Mouse (Mus musculus) limb, embryonic 10.5 days (tissue): Measurements from ENCODE around the gene Cat. TPM values are rescaled to one million over a fixed set of nuclear protein-coding genes. Genes with fewer than 3 reads are reported as not detected.

Experiments
- DNase-seq: peaks from one replicate; pipeline ENCODE4 v3.0.0-alpha.2; 2017; ENCODE audit warnings: low spot score
- H3K27ac ChIP-seq: fragments of 300-500 bp; sonication (generic); 2 replicates; pipeline ENCODE4 v1.5.1; 2016; ENCODE audit warnings: mild to moderate bottlenecking
- H3K27me3 ChIP-seq: fragments of 300-500 bp; sonication (generic); 2 replicates; pipeline ENCODE4 v1.6.1; 2016; ENCODE audit warnings: low read depth, mild to moderate bottlenecking; ENCODE audit not compliant: poor library complexity, severe bottlenecking
- H3K36me3 ChIP-seq: fragments of 300-500 bp; sonication (generic); 2 replicates; pipeline ENCODE4 v1.6.1; 2016; ENCODE audit warnings: mild to moderate bottlenecking, moderate library complexity
- H3K4me1 ChIP-seq: fragments of 300-500 bp; sonication (generic); 2 replicates; pipeline ENCODE4 v1.6.1; 2016
- H3K4me3 ChIP-seq: fragments of 300-500 bp; sonication (generic); 2 replicates; pipeline ENCODE4 v1.5.1; 2016; ENCODE audit warnings: mild to moderate bottlenecking, moderate library complexity
- H3K9me3 ChIP-seq: fragments of 300-500 bp; sonication (generic); replicated peaks from 2 replicates; pipeline ENCODE4 v1.6.1; 2016; ENCODE audit warnings: mild to moderate bottlenecking
- WGBS: fragments of 180-500 bp; shearing (Covaris S2); methylation state at CpG from one replicate; pipeline ENCODE4 v1.1.7; 2016; 5-methylcytosine and 5-hydroxymethylcytosine counted together
- polyA plus RNA-seq: library from polyadenylated mRNA; unstranded; fragments of >200 nt; fragmentation: Nextera tagmentation; extraction: Ambion mirVana; gene quantifications from 2 replicates; pipeline ENCODE4 v1.2.1, GENCODE M21; 2016

The Cat gene
- polyA plus RNA-seq, 1 experiment from 2014 or later: 94.7 TPM

DNA sequence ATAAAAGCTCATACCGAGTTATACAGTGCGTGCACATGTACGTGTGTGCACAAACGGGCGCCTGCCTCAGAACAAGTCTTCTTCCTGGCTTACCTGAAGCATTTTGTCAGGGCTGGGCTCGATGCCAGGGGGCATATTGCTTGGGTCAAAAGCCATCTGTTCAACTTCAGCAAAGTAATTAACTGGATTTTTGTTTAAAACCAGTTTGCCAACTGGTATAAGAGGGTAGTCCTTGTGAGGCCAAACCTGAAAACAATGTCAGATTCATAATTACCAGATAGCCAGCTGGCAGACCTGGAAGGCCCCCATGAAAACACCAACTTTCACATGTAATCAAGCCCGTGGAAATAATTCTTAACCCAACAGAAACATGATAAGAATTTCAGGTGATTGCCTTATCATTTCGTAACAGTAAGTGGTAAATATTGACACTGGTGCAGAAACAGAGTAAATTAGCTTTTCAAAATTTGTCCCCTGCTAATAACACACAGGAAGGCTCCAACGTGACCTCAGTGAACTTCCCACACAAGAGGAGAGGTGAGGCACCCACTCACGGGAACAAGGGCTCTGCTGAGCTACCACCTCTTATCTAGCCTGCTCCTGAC is 17.9 kb downstream of the Cat start:
- 86% methylated on average over 10 of the region's 10 CpGs for WGBS
- Histone ChIP-seq H3K9me3 (no peaks in the 10 kb centered on the region), H3K27ac (no peak overlapping the region), H3K36me3 (peaks cover 84% of the 10 kb centered on the region), H3K27me3 (no peaks in the 10 kb centered on the region), H3K4me1 (peaks cover 7% of the 10 kb centered on the region), H3K4me3 (no peak overlapping the region)
- no peak for DNase-seq

DNA sequence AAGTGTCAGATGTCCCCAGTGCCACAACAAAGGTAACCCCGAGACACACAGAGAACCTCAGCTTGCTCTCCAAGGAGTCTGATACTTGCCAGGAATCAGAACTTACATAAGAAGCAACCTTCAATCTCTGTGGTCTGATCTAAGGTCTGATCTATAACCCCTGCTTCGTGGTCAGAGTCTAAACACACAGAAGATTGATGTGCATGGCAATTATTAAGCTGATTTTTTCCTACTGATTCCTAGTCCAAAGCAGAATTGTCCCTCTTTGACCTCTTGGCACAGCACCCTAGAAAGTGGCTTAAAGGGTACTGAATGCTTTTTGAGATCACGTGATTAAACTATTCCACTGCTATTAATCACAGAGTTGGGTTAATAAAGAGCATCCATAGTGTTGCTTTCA is 18.7 kb downstream of the Cat start:
- 84% methylated on average over 3 of the region's 3 CpGs for WGBS
- peaks cover 77% of the 10 kb centered on the region for H3K36me3 ChIP-seq
- no peak overlapping the region for H3K4me3 ChIP-seq
- no peak for DNase-seq
- H3K27ac ChIP-seq: no peak overlapping the region
- no peaks in the 10 kb centered on the region for H3K9me3 ChIP-seq
- peaks cover 15% of the 10 kb centered on the region for H3K4me1 ChIP-seq
- H3K27me3 ChIP-seq: no peaks in the 10 kb centered on the region

DNA sequence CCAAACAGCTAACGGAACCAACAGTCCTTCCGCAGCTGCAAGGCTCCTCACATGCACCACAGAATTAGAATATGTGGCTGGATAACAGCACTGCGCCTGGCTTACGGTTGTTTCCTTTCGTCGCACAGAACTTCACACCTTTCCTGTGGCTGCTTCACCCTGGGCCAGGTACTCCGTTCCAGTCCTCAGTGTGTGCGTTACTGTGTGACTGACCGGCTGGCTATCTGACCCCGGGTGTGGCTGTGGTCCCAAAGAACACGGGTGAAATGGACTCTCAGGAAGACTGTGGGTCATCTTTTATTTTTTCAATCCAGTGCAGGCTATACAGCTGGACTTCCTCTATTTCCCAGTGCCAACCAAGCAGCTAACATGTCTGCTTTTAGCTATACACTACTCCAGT is 19.5 kb downstream of the Cat start:
- no peak for DNase-seq
- Histone ChIP-seq H3K9me3 (no peaks in the 10 kb centered on the region), H3K4me1 (peaks cover 24% of the 10 kb centered on the region), H3K36me3 (peaks cover 72% of the 10 kb centered on the region), H3K27me3 (no peaks in the 10 kb centered on the region), H3K27ac (no peak overlapping the region), H3K4me3 (no peak overlapping the region)
- WGBS: 93% methylated on average over 11 of the region's 11 CpGs

DNA sequence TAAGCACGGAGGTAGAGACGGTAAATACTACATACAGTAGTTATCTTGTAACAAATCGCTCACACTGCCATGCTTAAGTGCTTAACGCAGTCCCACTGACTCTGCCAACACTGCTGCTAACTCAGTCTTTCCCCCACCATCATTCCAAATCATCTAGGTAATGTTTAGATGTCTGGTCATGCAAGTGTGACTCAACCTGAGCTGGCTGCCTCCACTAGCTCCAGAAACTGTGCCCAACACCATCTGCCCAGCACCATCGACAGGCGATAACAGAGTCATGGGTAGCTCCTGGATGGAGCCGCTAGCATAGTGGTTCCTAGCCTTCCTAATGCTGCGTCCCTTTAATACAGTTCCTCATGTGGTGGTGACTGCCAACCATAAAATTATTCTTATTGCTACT is 20.4 kb downstream of the Cat start:
- no peaks in the 10 kb centered on the region for H3K27me3 ChIP-seq
- DNase-seq: no peak
- H3K4me1 ChIP-seq: peaks cover 30% of the 10 kb centered on the region
- 97% methylated on average over 8 of the region's 8 CpGs for WGBS
- H3K36me3 ChIP-seq: peaks cover 73% of the 10 kb centered on the region
- no peaks in the 10 kb centered on the region for H3K9me3 ChIP-seq
- no peak overlapping the region for H3K4me3 ChIP-seq
- H3K27ac ChIP-seq: no peak overlapping the region

DNA sequence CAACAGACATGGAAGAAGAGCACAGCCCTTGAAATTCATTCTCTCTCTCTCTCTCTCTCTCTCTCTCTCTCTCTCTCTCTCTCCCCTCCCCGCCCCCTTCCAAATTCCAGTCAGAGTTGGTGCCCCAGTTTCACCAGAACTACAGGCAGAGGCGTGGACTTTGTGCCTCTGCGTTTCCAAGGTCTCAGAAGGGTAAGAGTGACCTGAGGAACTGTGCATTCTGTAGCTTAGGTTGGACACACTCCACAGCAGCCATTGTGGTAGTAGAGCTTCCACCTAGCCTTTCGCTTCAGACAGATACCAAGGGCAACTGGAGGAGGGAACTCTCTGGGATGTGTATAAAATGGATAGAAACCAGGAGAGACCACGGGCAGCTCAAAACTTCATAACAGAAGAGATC is 22.2 kb downstream of the Cat start:
- WGBS: 91% methylated on average over 5 of the region's 5 CpGs
- H3K36me3 ChIP-seq: peaks cover 86% of the 10 kb centered on the region
- DNase-seq: no peak
- 0 out of 2 replicates have a peak overlapping the region, but pooled peaks have one; percentile 75 for H3K27ac ChIP-seq
- no peaks in the 10 kb centered on the region for H3K9me3 ChIP-seq
- H3K4me3 ChIP-seq: no peak overlapping the region
- peaks cover 30% of the 10 kb centered on the region for H3K4me1 ChIP-seq
- H3K27me3 ChIP-seq: no peaks in the 10 kb centered on the region

- DNase-seq: peak; percentile 51
- H3K27me3 ChIP-seq: no peaks in the 10 kb centered on the region
- H3K4me1 ChIP-seq: peaks cover 30% of the 10 kb centered on the region
- H3K9me3 ChIP-seq: no peaks in the 10 kb centered on the region
- H3K27ac ChIP-seq: peak overlapping the region; percentile 75
- H3K36me3 ChIP-seq: peaks cover 82% of the 10 kb centered on the region
- WGBS: 20% methylated on average over 9 of the region's 9 CpGs
- no peak overlapping the region; the same call in 1 of the 2 replicates for H3K4me3 ChIP-seq
Observed at GRCm38 (mm10) chr2:103461743-103462142, 23.2 kb downstream of the Cat start.

- no peaks in the 10 kb centered on the region for H3K27me3 ChIP-seq
- H3K4me3 ChIP-seq: no peak overlapping the region; the same call in 1 of the 2 replicates
- WGBS: 71% methylated on average over 8 of the region's 8 CpGs
- H3K4me1 ChIP-seq: peaks cover 30% of the 10 kb centered on the region
- no peaks in the 10 kb centered on the region for H3K9me3 ChIP-seq
- peak; percentile 42 for DNase-seq
- H3K27ac ChIP-seq: peak overlapping the region; percentile 75
- H3K36me3 ChIP-seq: peaks cover 80% of the 10 kb centered on the region
Observed at GRCm38 (mm10) chr2:103461210-103461609, 23.8 kb downstream of the Cat start.

- 94% methylated on average over 10 of the region's 10 CpGs for WGBS
- Histone ChIP-seq H3K36me3 (peaks cover 82% of the 10 kb centered on the region), H3K9me3 (no peaks in the 10 kb centered on the region), H3K4me3 (no peak overlapping the region), H3K27me3 (no peaks in the 10 kb centered on the region), H3K27ac (peak overlapping the region; percentile 11; the same call in 1 of the 2 replicates), H3K4me1 (peaks cover 30% of the 10 kb centered on the region)
- DNase-seq: no peak
Observed at GRCm38 (mm10) chr2:103459069-103459468, 25.9 kb downstream of the Cat start.

GRCm38 (mm10) chr2:103457628-103458027 is 27.3 kb downstream of the Cat start:
- no peaks in the 10 kb centered on the region for H3K9me3 ChIP-seq
- no peak overlapping the region for H3K27ac ChIP-seq
- DNase-seq: no peak
- WGBS: 94% methylated on average over 7 of the region's 7 CpGs
- H3K4me3 ChIP-seq: no peak overlapping the region
- no peaks in the 10 kb centered on the region for H3K27me3 ChIP-seq
- peaks cover 81% of the 10 kb centered on the region for H3K36me3 ChIP-seq
- H3K4me1 ChIP-seq: peaks cover 29% of the 10 kb centered on the region

GRCm38 (mm10) chr2:103457048-103457447 is 27.9 kb downstream of the Cat start:
- no peak for DNase-seq
- H3K27me3 ChIP-seq: no peaks in the 10 kb centered on the region
- H3K4me1 ChIP-seq: peaks cover 23% of the 10 kb centered on the region
- 89% methylated on average over 5 of the region's 5 CpGs for WGBS
- peaks cover 78% of the 10 kb centered on the region for H3K36me3 ChIP-seq
- H3K9me3 ChIP-seq: no peaks in the 10 kb centered on the region
- H3K4me3 ChIP-seq: no peak overlapping the region
- H3K27ac ChIP-seq: no peak overlapping the region

GRCm38 (mm10) chr2:103456646-103457045 is 28.3 kb downstream of the Cat start:
- H3K27ac ChIP-seq: no peak overlapping the region
- peak; percentile 92 for DNase-seq
- no peak overlapping the region for H3K4me3 ChIP-seq
- 24% methylated on average over 10 of the region's 10 CpGs for WGBS
- H3K27me3 ChIP-seq: no peaks in the 10 kb centered on the region
- peaks cover 77% of the 10 kb centered on the region for H3K36me3 ChIP-seq
- H3K4me1 ChIP-seq: peaks cover 19% of the 10 kb centered on the region
- no peaks in the 10 kb centered on the region for H3K9me3 ChIP-seq

- Histone ChIP-seq H3K27ac (no peak overlapping the region), H3K4me3 (no peak overlapping the region), H3K27me3 (no peaks in the 10 kb centered on the region), H3K36me3 (peaks cover 77% of the 10 kb centered on the region), H3K9me3 (no peaks in the 10 kb centered on the region), H3K4me1 (peaks cover 10% of the 10 kb centered on the region; the same call in 1 of the 2 replicates)
- DNase-seq: no peak
- 95% methylated on average over 7 of the region's 7 CpGs for whole genome bisulfite sequencing
Observed at GRCm38 (mm10) chr2:103455748-103456147, 29.2 kb downstream of the Cat start.

- Histone ChIP-seq H3K9me3 (no peaks in the 10 kb centered on the region), H3K4me1 (peaks cover 7% of the 10 kb centered on the region), H3K27ac (no peak overlapping the region), H3K27me3 (no peaks in the 10 kb centered on the region), H3K36me3 (peaks cover 45% of the 10 kb centered on the region), H3K4me3 (no peak overlapping the region)
- DNase-seq: no peak
- WGBS: 82% methylated on average over 5 of the region's 5 CpGs
Observed at GRCm38 (mm10) chr2:103452550-103452949, 32.4 kb downstream of the Cat start.

GRCm38 (mm10) chr2:103450267-103450666 is 34.7 kb downstream of the Cat start:
- no peak for DNase-seq
- Histone ChIP-seq H3K36me3 (peaks cover 28% of the 10 kb centered on the region), H3K4me3 (no peak overlapping the region), H3K27ac (no peak overlapping the region), H3K27me3 (no peaks in the 10 kb centered on the region), H3K4me1 (peaks cover 10% of the 10 kb centered on the region), H3K9me3 (no peaks in the 10 kb centered on the region)
- 93% methylated on average over 8 of the region's 8 CpGs for WGBS
